Mouse (Mus musculus): Measurements from ENCODE around the gene Hist3h2ba. TPM values are rescaled to one million over a fixed set of nuclear protein-coding genes. Genes with fewer than 3 reads are reported as not detected.
"Not testable (repeated sequence)": the region's sequence is repeated elsewhere in the genome, so short reads cannot be mapped to it uniquely, and the experiment has no call there.

Gene Hist3h2ba
- polyA plus RNA-seq, 1 experiment from 2014 or later, result 31.7 TPM

DNA sequence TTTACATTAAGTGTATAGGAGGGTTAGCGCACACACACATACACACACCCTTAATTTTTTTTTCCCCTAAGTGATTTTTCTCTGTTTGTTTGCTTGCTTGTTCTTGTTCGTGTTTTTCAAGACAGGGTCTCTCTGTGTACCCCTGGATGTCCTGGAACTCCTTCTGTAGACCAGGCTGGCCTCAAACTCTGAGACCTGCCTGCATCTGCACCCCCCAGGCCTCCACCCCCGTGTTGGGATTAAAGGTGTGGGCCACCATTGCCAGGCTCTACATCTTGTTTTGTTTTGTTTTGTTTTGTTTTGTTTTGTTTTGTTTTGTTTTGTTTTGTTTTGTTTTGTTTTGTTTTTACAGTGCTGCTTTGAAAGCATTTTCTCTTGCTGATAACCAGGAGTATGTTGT is 1.4 kb upstream of the Hist3h2ba start:
- Histone ChIP-seq H3K4me1 (peaks cover 14% of the 10 kb centered on the region; the same call in 1 of the 2 replicates), H3K9ac (no peak overlapping the region), H3K36me3 (no peaks in the 10 kb centered on the region), H3K27me3 (peaks cover 11% of the 10 kb centered on the region), H3K9me3 (no peaks in the 10 kb centered on the region), H3K4me3 (no peak overlapping the region), H3K27ac (no peak overlapping the region), H3K4me2 (no peak overlapping the region; the same call in 1 of the 2 replicates)
- WGBS, result 72% methylated on average over 3 of the region's 3 CpGs
- ATAC-seq (ENCODE audit: insufficient number of reproducible peaks, low FRiP score, low TSS enrichment, low read depth), result no peak

DNA sequence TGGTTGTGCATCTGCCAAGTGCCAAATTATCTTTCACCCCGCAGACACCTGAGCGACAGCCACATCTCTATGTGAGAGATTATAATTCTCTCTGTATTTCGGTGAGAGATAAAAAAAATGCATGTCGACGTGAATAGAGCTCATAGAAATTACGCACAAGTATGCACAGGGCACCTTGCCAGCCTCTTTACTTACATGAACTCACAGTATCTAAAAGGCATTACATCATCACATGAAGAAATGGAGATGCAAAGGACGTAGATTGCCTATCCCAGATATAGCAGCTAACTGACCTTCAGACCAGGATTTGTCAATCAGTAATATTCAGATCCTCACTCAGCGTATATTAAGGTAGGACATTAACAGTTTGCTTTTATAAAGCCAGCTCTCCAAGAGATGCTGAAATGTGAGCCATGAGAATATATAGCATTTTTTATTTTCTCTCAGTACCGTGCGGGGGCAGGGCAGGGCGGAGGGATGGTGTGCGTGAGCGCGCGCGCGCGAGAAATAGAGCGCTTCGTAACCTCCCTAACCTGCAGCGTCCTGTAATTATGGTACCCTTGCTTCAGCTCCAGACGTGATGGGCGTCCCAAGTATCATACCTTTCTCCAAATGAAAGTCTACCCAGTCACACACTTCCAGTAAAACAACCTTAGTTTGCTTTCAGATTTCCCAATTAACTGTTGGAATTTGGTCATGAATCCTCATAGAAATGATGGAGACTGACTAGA is 757 bp upstream of the Hist3h2ba start:
- no peak for ATAC-seq (ENCODE audit: insufficient number of reproducible peaks, low FRiP score, low TSS enrichment, low read depth)

DNA sequence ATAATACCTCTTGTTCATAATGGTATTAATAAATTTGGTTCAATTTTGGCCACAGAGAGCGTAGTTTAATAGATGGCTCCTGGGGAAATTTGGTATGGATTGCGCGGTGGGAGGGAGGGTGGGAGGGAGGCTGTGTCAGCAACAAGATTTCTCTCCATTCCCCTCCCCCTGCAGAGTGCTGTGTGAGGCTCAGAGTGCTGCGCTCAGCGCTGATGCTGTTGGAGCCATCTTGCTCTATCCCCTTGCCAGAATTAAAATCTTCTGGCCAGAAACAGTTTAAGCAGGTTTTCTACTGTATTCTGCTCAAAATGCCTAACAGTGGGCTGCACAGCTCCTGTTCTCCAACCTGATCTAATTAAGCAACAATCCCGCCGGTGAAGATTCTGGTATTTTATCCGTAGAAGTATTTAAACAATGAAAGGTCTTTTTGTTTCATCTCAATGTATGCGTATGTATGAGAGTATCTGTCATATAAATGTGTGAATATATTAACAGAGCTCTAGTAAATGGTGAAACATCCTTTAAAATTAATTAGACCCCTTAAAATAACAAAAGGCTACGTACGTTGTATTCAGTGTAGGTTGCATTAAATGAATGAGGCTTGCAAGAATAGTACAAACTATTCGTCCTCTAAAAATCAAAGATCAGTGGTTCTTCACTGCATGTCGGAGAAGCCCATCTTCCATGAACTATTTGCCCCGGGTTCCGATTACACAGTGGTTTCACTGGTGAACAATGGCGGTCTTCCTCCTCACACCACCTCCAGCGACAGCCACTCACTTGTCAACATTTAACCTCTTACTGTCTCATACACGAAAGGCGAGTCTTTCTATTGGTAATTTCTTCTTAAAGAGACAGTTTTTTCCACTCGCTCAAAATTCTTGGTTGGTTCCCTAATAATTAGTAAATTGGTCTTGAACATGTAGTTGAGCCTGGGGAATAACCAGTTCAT is 1.0 kb downstream of the Hist3h2ba start:
- ATAC-seq (ENCODE audit: insufficient number of reproducible peaks, low FRiP score, low TSS enrichment, low read depth), result no peak
- peak overlapping the region; percentile 86 for H3K27ac ChIP-seq
- no peaks in the 10 kb centered on the region for H3K9me3 ChIP-seq
- H3K4me3 ChIP-seq, result peak overlapping the region; percentile 45
- no peaks in the 10 kb centered on the region for H3K36me3 ChIP-seq
- H3K4me1 ChIP-seq, result peaks cover 23% of the 10 kb centered on the region
- 10% methylated on average over 20 of the region's 20 CpGs for WGBS
- H3K27me3 ChIP-seq, result peaks cover 7% of the 10 kb centered on the region; the same call in 1 of the 2 replicates
- H3K4me2 ChIP-seq, result peak overlapping the region; percentile 69
- H3K9ac ChIP-seq, result 0 out of 2 replicates have a peak overlapping the region, but pooled peaks have one; percentile 29

More for the DNA sequence above, 757 bp upstream of the Hist3h2ba start:
- Histone ChIP-seq H3K27ac (peak overlapping the region; percentile 88), H3K9me3 (no peaks in the 10 kb centered on the region), H3K27me3 (peaks cover 11% of the 10 kb centered on the region), H3K9ac (no peak overlapping the region), H3K36me3 (no peaks in the 10 kb centered on the region), H3K4me3 (peak overlapping the region; percentile 45), H3K4me1 (peaks cover 15% of the 10 kb centered on the region), H3K4me2 (peak overlapping the region; percentile 69)
- 14% methylated on average over 23 of the region's 23 CpGs for WGBS

DNA sequence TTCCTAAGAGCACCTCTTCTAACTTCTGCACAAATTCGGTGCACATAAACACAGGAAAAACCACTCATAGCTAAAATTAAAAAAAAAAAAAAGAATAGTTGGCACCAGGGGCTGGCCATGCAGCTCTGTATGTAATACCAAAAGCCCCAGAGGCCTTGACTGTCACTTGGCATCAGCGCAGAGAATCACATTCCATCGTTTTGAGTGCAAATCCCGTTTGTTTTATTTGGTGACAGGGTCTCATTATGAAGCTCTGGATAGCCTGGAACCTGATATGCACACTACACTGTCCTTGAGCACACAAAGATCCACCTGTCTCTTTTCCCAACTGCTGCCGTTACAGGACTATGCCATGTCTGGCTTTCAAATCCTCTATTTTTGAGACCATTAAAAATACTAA is 2.5 kb downstream of the Hist3h2ba start:
- H3K4me2 ChIP-seq, result no peak overlapping the region
- no peaks in the 10 kb centered on the region for H3K9me3 ChIP-seq
- H3K27ac ChIP-seq, result no peak overlapping the region
- peaks cover 25% of the 10 kb centered on the region for H3K4me1 ChIP-seq
- H3K4me3 ChIP-seq, result no peak overlapping the region
- 66% methylated on average over 5 of the region's 5 CpGs for WGBS
- H3K27me3 ChIP-seq, result peaks cover 7% of the 10 kb centered on the region; the same call in 1 of the 2 replicates
- no peaks in the 10 kb centered on the region for H3K36me3 ChIP-seq
- no peak overlapping the region for H3K9ac ChIP-seq
- no peak for ATAC-seq (ENCODE audit: insufficient number of reproducible peaks, low FRiP score, low TSS enrichment, low read depth)

DNA sequence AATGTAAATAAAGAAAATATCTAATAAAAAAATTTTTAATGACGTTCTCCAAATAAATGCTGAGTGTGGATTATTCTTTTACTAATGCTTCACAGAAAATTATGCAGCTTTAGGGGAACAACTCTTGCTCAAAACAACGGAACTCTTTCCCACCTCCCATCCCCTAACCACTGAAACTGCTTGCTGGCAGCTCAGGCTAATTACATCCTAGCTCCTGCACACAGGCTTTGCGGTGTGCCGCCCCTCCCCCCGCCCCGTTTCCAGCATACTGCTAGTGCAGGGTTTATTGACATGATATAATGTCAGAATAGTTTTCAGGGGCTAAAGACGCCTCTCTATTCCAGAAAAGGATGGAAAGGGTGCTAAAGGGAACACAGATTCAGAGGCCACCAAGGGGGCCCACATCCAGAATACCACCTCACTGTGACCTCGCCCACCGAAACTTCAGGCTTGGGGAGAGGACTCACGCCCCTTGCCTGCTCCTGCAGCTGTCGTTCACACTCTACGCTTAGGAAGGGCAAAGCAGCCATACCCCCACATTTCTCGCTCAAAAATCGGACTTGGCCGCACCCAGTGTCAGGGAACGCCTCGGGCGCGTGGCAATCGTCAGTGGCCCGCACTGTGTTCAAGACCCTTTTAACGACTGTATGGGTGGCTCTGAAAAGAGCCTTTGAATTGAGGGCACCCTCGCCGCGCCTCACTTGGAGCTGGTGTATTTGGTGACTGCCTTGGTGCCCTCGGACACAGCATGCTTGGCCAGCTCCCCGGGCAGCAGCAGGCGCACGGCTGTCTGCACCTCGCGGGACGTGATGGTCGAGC is 4.8 kb downstream of the Hist3h2ba start:
- Histone ChIP-seq H3K4me3 (peak overlapping the region; percentile 74), H3K9me3 (no peaks in the 10 kb centered on the region), H3K27ac (peak overlapping the region; percentile 98), H3K4me1 (peaks cover 32% of the 10 kb centered on the region), H3K9ac (peak overlapping the region; percentile 40), H3K27me3 (0 out of 2 replicates have a peak, but pooled peaks cover 7% of the 10 kb centered on the region), H3K4me2 (peak overlapping the region; percentile 91), H3K36me3 (peaks cover 10% of the 10 kb centered on the region)
- no peak for ATAC-seq (ENCODE audit: insufficient number of reproducible peaks, low FRiP score, low TSS enrichment, low read depth)
- 1% methylated on average over 33 of the region's 33 CpGs for WGBS

DNA sequence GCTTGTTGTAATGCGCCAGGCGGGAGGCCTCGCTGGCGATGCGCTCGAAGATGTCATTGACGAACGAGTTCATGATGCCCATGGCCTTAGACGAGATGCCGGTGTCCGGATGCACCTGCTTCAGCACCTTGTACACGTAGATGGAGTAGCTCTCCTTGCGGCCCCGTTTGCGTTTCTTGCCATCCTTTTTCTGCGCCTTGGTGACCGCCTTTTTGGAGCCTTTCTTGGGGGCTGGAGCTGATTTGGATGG is 5.4 kb downstream of the Hist3h2ba start:
- Histone ChIP-seq H3K27ac (peak overlapping the region; percentile 98), H3K9ac (peak overlapping the region; percentile 40), H3K4me1 (peaks cover 31% of the 10 kb centered on the region), H3K4me2 (peak overlapping the region; percentile 91), H3K4me3 (peak overlapping the region; percentile 74)
- not testable (repeated sequence) for H3K36me3 ChIP-seq; H3K27me3 ChIP-seq; ATAC-seq (ENCODE audit: insufficient number of reproducible peaks, low FRiP score, low TSS enrichment, low read depth); H3K9me3 ChIP-seq
- WGBS, result 0% methylated on average over 17 of the region's 17 CpGs

DNA sequence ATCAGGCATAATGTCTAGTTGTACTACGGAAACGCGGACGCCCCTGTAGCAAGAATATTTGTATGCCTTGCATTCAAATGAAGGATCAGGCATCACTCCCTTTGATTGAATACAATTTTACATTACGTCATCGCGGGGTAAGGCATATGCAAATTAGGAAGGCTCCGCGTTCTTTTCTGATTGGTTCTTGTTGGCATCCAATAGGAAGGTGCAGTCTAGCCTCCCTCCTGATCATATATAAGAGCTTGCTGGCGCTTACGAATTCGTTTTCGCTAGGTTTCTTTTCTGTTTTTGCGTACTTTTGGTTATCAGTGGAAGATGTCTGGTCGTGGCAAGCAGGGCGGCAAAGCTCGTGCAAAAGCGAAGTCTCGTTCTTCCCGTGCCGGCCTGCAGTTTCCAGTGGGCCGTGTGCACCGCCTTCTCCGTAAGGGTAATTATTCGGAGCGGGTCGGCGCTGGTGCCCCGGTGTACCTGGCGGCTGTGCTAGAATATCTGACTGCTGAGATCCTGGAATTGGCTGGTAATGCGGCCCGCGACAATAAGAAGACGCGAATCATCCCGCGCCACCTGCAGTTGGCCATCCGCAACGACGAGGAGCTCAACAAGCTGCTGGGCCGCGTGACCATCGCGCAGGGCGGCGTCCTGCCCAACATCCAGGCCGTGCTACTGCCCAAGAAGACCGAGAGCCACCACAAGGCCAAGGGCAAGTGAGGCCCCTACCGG is 5.9 kb downstream of the Hist3h2ba start, which contains the start of the genes Hist3h2a and Trim17:
TSS of gene Hist3h2a (plus strand) at position 266 of the 723 bp plus-strand sequence.
TSS of gene Trim17 (plus strand) at position 266 of the 723 bp plus-strand sequence.
- peak; percentile 90 for ATAC-seq (ENCODE audit: insufficient number of reproducible peaks, low FRiP score, low TSS enrichment, low read depth)
- WGBS, result under 1% methylated on average over 49 of the region's 49 CpGs
- Histone ChIP-seq H3K4me1 (peaks cover 30% of the 10 kb centered on the region), H3K4me3 (peak within 1 kb of the TSS; percentile 74), H3K27ac (peak within 1 kb of the TSS; percentile 98), H3K36me3 (peaks cover 10% of the 10 kb centered on the region), H3K27me3 (0 out of 2 replicates have a peak, but pooled peaks cover 7% of the 10 kb centered on the region), H3K9me3 (no peaks in the 10 kb centered on the region), H3K4me2 (peak within 1 kb of the TSS; percentile 91), H3K9ac (peak within 1 kb of the TSS; percentile 81)

DNA sequence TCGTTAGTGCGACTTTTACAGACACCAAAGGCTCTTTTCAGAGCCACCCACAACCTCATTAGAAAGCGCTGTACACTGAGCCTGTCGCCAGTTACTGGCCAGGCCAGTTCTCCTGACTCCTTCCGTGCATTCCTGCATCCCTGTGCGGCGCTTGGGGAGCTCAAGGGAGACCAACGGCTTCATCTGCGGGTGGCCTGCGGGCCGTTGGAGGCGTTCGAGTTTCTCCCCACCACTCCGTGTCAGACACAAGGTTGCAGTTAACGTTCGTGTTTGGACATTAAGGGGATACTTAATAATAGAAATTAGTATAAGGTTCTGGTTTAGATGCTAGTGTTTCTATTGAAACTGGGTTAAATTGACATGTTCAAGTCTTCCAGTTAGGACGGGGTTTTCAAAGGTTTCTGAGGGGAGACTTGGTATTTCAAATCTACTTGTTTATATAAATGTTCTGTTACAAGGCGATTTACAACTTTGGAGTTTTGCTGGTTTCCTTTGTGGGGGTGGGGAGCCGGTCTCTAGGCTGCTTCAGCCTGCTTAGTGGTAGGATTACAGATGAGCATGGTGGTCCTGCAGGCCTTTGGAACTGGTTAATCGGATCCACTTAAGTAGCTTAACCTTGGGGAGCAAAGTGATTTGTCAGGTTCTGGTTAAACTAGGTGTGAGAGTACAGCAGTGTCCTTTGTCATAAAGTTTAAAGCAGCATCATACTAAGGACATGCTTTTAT is 6.6 kb downstream of the Hist3h2ba start:
- peaks cover 35% of the 10 kb centered on the region for H3K4me1 ChIP-seq
- peak overlapping the region; percentile 81 for H3K9ac ChIP-seq
- H3K36me3 ChIP-seq, result peaks cover 10% of the 10 kb centered on the region
- H3K9me3 ChIP-seq, result no peaks in the 10 kb centered on the region
- ATAC-seq (ENCODE audit: insufficient number of reproducible peaks, low FRiP score, low TSS enrichment, low read depth), result no peak
- H3K27me3 ChIP-seq, result 0 out of 2 replicates have a peak, but pooled peaks cover 7% of the 10 kb centered on the region
- peak overlapping the region; percentile 98 for H3K27ac ChIP-seq
- WGBS, result 1% methylated on average over 20 of the region's 20 CpGs
- peak overlapping the region; percentile 54 for H3K4me2 ChIP-seq
- peak overlapping the region; percentile 74 for H3K4me3 ChIP-seq

DNA sequence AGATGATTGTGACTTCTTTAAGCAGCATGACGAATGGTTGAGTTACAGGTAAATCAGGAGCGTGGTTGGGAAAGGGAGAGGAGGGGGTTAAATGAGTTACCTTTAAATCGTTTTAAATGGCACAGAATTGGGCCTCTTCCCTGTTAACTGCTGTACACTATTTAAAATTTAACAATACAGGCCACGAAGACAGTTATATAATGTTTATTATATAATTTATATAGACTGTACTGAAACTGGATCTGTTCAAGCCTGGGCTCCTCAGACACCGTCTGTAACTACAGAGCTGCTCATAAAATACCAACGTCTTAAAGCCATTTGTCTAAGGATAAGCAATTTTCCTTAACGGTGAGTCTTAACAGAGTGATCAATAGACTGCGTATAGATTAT is 7.1 kb downstream of the Hist3h2ba start:
- H3K9me3 ChIP-seq, result no peaks in the 10 kb centered on the region
- no peak for ATAC-seq (ENCODE audit: insufficient number of reproducible peaks, low FRiP score, low TSS enrichment, low read depth)
- H3K4me1 ChIP-seq, result peaks cover 35% of the 10 kb centered on the region
- H3K9ac ChIP-seq, result peak overlapping the region; percentile 81
- peak overlapping the region; percentile 54 for H3K4me2 ChIP-seq
- H3K27me3 ChIP-seq, result 0 out of 2 replicates have a peak, but pooled peaks cover 4% of the 10 kb centered on the region
- H3K4me3 ChIP-seq, result peak overlapping the region; percentile 74
- peaks cover 10% of the 10 kb centered on the region for H3K36me3 ChIP-seq
- peak overlapping the region; percentile 98 for H3K27ac ChIP-seq
- 12% methylated on average over 8 of the region's 8 CpGs for WGBS

DNA sequence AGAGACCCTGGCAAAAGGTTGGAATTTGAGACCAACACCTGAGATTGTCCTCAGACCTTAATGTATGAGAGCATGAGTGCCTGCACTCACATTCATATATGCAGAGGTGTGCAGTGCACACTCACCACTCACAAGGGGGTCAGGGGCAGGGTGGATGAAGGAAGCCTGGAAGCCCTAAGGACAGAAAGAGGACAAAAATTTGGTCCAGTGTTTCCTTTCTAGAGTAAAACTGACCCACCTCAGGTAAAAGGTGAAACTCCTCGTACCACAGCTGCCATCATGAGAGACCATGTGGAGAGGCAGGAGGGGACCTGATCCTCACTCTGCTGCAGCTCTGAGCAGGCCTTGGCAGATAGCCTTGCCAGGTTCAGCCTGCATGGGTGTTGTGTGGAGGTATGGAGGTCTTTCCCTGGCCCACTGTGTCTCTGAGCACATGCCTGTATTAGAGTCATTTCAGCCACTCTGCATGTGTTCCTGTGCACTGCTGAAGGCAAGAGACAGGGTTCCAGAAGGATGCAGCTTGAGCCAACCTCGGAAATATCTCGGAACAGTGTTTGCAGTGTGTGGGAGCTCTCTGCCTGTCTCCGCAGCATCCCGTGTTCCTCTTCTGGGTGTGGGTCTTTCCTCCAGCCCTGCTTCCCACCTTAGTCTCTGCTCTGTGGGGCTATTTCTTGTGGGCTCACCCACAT is 8.7 kb downstream of the Hist3h2ba start:
- Histone ChIP-seq H3K27me3 (peaks cover 14% of the 10 kb centered on the region), H3K9ac (no peak overlapping the region), H3K4me1 (peaks cover 35% of the 10 kb centered on the region), H3K9me3 (no peaks in the 10 kb centered on the region), H3K27ac (no peak overlapping the region), H3K36me3 (peaks cover 10% of the 10 kb centered on the region), H3K4me3 (0 out of 2 replicates have a peak overlapping the region, but pooled peaks have one; percentile 3), H3K4me2 (peak overlapping the region; percentile 54; the same call in 1 of the 2 replicates)
- no peak for ATAC-seq (ENCODE audit: insufficient number of reproducible peaks, low FRiP score, low TSS enrichment, low read depth)
- 91% methylated on average over 5 of the region's 5 CpGs for WGBS
